Mouse (Mus musculus) embryo, embryonic 9.5 days (tissue): ENCODE data around the gene Krtap4-6.
"Not testable (repeated sequence)": the region's sequence is repeated elsewhere in the genome, so short reads cannot be mapped to it uniquely, and the experiment has no call there.

Experiments used
- DNase-seq: peaks from one replicate; pipeline ENCODE4 v3.0.0-alpha.2; 2017; ENCODE audit errors: extremely low spot score

The Krtap4-6 gene

DNA sequence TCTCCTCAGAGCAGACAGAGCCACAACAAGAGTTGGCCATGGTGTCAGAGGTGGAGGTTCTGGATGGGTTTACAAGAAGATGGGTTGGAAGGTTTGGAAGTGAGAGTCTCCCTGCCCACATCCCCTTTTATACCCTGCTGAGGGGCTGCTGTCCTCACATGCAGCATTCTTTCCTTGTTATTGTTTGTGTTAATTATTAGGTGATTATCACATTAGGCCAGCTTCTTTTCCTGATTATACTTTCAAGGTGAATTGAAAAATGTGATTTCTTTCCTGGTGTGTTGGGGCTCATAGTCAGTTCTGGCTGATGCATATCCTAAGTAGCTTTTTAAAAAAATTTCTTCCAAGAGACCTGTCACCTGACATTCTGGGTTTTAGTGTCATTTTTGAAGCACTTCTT, at the start of gene Krtap4-6:
Krtap4-6 (minus strand) TSS at position 101 of the 400 bp plus-strand sequence.
- no peak for DNase-seq

DNA sequence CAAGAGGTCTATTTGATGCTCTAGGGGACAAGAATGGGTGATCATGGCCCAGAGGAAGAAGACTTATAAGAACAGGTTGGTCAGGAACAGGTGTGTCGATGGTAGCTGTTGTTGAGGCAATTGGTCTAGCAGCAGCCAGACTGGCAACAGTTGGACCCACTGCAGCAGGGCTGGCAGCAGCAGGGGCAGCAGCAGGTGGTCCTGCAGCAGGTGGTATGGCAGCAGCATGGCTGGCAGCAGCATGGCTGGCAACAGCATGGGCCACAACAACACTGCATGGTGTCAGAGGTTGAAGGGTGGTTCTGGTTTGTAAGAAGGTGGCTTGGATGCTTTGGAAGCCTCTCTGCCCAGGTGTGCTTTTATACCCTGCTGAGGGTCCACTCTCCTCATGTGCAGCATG, 24.7 kb upstream of the Krtap4-6 start, which contains the start of gene Gm14190:
Gm14190 (minus strand) TSS at position 278 of the 400 bp plus-strand sequence.
- no peak for DNase-seq

DNA sequence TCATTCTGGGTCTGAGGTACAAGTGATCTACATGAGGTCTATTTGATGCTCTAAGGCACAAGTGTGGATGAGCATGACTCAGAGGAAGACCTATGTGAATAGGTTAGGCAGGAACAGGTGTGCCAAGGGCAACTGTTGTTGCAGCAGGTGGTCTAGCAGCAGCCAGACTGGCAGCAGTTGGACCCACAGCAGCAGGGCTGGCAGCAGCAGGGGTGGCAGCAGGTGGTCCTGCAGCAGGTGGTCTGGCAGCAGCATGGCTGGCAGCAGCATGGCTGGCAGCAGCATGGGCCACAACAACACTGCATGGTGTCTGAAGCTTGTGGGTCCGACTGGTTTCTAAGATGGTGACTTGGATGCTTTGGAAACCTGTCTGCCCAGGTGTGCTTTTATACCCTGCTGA, 19.5 kb upstream of the Krtap4-6 start:
- not testable (repeated sequence) for DNase-seq

GRCm38 (mm10) chr11:99683481-99683880, 17.7 kb upstream of the Krtap4-6 start:
- no peak for DNase-seq

DNA sequence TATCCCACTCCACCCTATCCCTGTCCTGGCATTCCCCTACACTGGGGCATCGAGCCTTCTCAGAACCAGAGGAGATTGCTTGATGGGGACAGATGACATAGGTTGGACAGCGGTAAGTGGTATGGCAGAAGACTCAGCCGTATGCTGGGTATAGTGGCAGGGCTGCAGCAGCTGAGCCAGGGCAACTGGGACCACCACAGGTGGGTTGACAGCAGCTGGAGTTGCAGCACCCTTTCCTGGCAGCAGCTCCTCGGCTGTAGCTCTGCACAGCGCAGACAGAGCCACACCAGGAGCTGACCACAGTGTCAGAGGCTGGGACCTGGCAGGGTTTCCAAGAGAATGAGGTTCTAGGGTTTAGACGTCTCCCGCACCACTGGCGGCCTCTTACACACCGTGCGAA, 3.0 kb downstream of the Krtap4-6 start:
- DNase-seq = no peak

- no peak for DNase-seq
These were observed 6.5 kb downstream of the Krtap4-6 start for GRCm38 (mm10) chr11:99659256-99659655.

DNA sequence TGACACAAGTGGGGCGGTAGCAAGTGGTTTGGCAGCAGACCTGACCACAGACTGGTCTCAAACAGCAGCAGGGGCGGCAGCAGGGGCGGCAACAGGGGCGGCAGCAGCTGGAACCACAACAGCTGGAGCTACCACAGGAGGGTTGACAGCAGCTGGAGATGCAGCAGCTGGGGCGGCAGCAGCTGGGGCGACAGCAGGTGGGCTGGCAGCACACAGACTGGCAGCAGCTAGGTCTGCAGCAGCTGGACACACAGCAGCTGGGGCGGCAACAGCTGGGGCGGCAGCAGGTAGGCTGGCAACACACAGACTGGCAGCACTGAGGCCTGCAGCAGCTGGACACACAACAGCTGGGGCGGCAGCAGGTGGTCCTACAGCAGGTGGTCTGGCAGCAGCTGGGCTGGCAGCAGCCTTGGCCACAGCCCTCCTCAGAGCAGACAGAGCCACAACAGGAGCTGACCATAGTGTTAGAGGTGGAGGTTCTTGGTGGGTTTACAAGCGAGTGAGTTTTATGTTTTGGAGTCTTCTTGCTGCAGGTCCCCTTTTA, 7.2 kb downstream of the Krtap4-6 start, which contains the start of gene Gm11563:
Gm11563 (minus strand) TSS at position 494 of the 544 bp plus-strand sequence.
- DNase-seq = not testable (repeated sequence)

- DNase-seq = no peak
These were observed 8.7 kb downstream of the Krtap4-6 start for GRCm38 (mm10) chr11:99657051-99657450.

DNA sequence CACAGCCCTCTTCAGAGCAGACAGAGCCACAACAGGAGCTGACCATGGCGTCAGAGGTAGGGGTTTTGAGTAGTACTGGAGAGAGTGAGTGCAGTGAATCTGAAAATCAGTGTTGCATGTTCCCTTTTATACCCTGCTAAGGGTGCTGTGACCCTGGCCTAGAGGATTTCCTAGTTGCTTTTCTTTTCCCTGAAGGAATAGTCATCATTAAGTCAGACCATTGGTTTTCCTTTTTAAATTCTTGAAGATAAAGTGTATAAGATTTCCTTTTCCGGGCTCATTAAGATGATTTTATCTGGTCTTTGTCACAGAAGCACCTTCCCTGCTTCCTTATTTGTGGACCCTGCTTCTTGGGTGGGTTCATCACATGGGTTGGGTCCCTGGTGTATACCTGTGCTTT, 15.6 kb downstream of the Krtap4-6 start, which contains the start of gene Gm11555:
Gm11555 (minus strand) TSS at position 101 of the 400 bp plus-strand sequence.
- DNase-seq = no peak

DNA sequence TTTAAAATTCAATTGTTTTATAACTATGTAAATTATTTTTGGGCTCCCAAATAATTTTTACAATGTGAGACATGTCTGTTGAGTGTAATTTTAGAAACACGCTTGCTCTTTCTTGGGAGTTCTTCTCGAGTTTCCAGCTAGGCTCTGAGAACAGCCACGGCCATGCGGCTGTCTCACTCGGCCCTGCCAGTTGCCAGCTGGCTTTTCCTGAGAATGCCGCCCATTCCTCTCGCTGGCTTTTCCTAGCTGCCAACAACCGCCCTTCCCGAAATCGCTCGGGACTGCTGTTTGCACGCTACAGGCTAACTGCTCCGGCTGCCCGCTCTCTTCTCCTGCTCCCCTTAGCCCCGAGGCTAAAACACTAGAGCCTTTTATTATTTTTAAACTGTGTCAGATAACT, 19.3 kb downstream of the Krtap4-6 start:
- no peak for DNase-seq

GRCm38 (mm10) chr11:99644351-99644750, 21.4 kb downstream of the Krtap4-6 start:
- no peak for DNase-seq

DNA sequence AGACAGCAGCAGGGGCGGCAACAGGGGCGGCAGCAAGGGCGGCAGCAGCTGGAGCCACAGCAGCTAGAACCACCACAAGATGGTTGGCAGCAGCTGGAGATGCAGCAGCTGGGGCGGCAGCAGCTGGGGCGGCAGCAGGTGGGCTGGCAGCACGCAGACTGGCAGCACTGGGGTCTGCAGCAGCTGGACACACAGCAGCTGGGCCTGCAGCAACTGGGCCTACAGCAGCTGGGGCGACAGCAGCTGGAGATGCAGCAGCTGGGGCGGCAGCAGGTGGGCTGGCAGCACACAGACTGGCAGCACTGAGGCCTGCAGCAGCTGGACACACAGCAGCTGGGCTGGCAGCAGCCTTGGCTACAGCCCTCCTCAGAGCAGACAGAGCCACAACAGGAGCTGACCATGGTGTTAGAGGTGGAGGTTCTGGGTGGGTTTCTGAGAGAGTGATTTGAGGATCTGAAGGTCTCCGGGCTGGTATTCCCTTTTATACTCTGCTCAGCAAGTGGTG, 22.1 kb downstream of the Krtap4-6 start, which contains the start of gene Krtap4-7:
Krtap4-7 (minus strand) TSS at position 455 of the 505 bp plus-strand sequence.
- DNase-seq = not testable (repeated sequence)

DNA sequence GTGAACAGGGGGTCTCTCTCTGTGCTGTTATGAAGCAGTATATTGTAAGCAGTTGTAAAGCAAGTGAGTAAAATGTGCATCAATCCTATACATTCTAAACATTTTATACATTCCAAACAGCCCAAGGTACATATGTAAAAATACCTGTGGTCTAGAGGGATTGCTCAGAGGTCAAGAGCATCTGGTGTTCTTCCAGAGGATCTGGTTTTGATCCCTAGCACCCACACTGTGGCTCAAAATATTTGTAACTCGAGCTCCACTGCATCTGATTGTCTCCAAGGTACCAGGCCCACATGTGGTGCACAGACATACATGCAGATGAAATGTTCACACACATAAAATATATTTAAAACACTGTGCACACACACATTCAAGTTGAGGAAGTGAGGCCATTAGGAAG, 24.8 kb downstream of the Krtap4-6 start:
- no peak for DNase-seq

GRCm38 (mm10) chr11:99637086-99637485, 28.7 kb downstream of the Krtap4-6 start:
- no peak for DNase-seq

GRCm38 (mm10) chr11:99634653-99635134, 31.1 kb downstream of the Krtap4-6 start, which contains the start of gene Krtap4-2:
Krtap4-2 (minus strand) TSS chr11:99635084.
- no peak for DNase-seq

GRCm38 (mm10) chr11:99633293-99633692, 32.5 kb downstream of the Krtap4-6 start:
- DNase-seq = no peak

GRCm38 (mm10) chr11:99630890-99631289, 34.9 kb downstream of the Krtap4-6 start:
- DNase-seq = no peak

DNA sequence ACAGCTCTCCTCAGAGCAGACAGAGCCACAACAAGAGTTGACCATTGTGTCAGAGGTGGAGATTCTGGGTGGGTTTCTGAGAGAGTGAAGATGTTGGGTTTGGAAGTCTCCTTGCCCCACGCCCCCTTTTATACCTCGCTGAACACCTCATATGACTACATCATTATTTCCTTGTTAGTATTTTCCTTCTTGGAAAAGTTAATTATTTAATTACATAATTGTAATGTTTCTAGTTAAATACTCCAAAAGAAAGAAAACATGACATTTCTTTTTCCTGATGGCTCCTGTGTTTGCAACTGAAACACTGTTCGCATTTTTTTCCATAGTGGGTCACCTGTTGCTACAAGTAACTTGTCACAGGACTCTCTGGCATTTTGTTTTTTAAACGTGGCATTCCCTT, 37.6 kb downstream of the Krtap4-6 start, which contains the start of gene Krtap4-1:
Krtap4-1 (minus strand) TSS at position 101 of the 400 bp plus-strand sequence.
- no peak for DNase-seq

DNA sequence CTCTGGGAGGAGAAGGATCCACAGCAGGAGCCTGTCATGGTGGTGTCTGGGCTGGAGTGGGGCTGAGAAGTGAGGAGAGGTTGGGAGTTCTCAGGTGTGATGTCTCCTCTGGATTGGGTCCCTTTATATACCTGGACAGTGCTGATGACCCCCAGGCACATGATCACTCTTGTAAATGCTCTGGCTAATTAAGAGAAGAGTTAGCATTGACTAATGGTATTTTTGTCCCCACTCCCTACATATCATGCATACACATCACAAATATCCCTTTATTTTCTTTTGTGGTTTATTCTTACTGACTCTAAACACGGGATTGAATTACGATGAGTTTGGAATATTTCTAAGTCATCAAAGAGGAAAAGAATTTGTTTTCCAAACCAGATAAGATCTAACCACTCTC, 45.4 kb downstream of the Krtap4-6 start, which contains the start of gene Gm11562:
Gm11562 (minus strand) TSS at position 101 of the 400 bp plus-strand sequence.
- no peak for DNase-seq
